Mouse (Mus musculus) heart, postnatal 0 days (tissue): ENCODE measurements around the gene Plekha4.

Source experiments
- CTCF ChIP-seq: IDR thresholded peaks from 2 replicates; pipeline ENCODE4 v1.5.1; 2016; ENCODE audit warnings: antibody characterized with exemption, control low read depth, low read depth
- EP300 ChIP-seq: IDR thresholded peaks from 2 replicates; pipeline ENCODE4 v1.6.1; 2016; ENCODE audit warnings: antibody characterized with exemption, low read depth

GRCm38 (mm10) chr7:45481374-45481927 lies 44.7 kb upstream of the Plekha4 start, which contains the start of gene Tulp2:
- TF ChIP-seq EP300 (no peak), CTCF (no peak)
